Mouse (Mus musculus): ENCODE data around the gene Ghr. TPM values are rescaled to one million over a fixed set of nuclear protein-coding genes. Genes with fewer than 3 reads are reported as not detected.

Ghr gene
- polyA plus RNA-seq, 2 experiments: 49.7 to 92.9 TPM

DNA sequence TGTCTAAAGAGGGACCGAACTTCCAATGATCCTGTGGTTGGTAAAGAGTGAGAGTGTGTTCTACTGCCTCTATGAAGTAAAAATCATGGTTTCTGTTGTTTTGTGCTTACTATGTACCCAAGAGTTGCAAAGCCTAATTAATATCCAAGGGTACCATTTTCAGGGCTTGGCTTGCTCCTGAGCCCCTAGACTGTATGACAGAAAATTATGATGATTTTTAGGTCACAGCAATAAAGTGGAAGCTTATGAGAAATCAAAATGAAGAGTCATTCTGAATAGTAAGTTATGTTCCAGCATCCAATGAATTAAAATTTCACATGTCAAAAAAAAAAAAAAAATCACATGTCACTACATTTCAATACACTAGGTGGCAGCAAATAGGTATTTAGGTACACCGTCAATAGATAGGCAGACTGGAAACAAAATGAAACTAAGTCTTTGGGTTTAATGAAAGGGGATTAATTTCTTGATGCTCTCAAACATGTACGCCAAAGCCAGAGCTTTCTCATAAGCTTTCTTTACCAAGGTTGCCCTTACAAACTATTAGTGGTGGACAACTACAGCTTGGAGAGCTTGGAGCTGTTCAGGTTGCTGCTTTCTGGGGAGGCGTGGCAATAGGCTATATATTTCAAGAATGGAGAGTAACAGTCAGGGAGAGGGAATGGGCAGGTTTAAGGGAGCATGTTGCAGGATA lies 227.1 kb downstream of the Ghr start:
- H3K4me2 ChIP-seq (replicated peaks; ENCODE audit: low read depth, low read length, severe bottlenecking): peak overlapping the region; percentile 37; the same call in 1 of the 2 replicates
- no peaks in the 10 kb centered on the region for H3K9me3 ChIP-seq (ENCODE audit: control insufficient read depth, low read length)
- DNase-seq (ENCODE audit: low spot score): peak; percentile 39

GRCm38 (mm10) chr15:3353696-3354095 lies 229.6 kb downstream of the Ghr start:
- DNase-seq (ENCODE audit: low spot score) (no peak), ATAC-seq (ENCODE audit: low FRiP score, low read depth) (no peak)
- Histone ChIP-seq H3K27ac (replicated peaks; ENCODE audit: low read depth, low read length) (no peak overlapping the region), H3K4me3 (replicated peaks; ENCODE audit: low read length) (no peak overlapping the region), H3K9me3 (ENCODE audit: control insufficient read depth, low read length) (no peaks in the 10 kb centered on the region), H3K36me3 (ENCODE audit: control insufficient read depth, insufficient read depth, low read length) (no peaks in the 10 kb centered on the region), H3K4me2 (replicated peaks; ENCODE audit: low read depth, low read length, severe bottlenecking) (no peak overlapping the region), H3K27me3 (ENCODE audit: control insufficient read depth, insufficient read depth, low read length) (no peaks in the 10 kb centered on the region), H3K4me1 (ENCODE audit: control insufficient read depth, insufficient read depth, low read length) (no peaks in the 10 kb centered on the region), H3K9ac (ENCODE audit: low read depth, low read length, severe bottlenecking) (no peak overlapping the region)
- TF ChIP-seq POLR2A (IDR thresholded peaks at IDR 0.05; ENCODE audit: borderline replicate concordance, extremely low read depth, insufficient read depth, insufficient read length): no peak
- WGBS: 82% methylated on average over 2 of the region's 2 CpGs

More for the DNA sequence above, 227.1 kb downstream of the Ghr start:
- Histone ChIP-seq H3K9ac (ENCODE audit: low read depth, low read length, severe bottlenecking) (no peak overlapping the region), H3K27ac (replicated peaks; ENCODE audit: low read depth, low read length) (no peak overlapping the region), H3K4me3 (replicated peaks; ENCODE audit: low read length) (0 out of 2 replicates have a peak overlapping the region, but pooled peaks have one; percentile 16), H3K36me3 (ENCODE audit: control insufficient read depth, insufficient read depth, low read length) (no peaks in the 10 kb centered on the region), H3K4me1 (ENCODE audit: control insufficient read depth, insufficient read depth, low read length) (no peaks in the 10 kb centered on the region), H3K27me3 (ENCODE audit: control insufficient read depth, insufficient read depth, low read length) (no peaks in the 10 kb centered on the region)
- WGBS: 51% methylated on average over 4 of the region's 4 CpGs
- ATAC-seq (ENCODE audit: low FRiP score, low read depth): no peak
- no peak for TF ChIP-seq POLR2A (IDR thresholded peaks at IDR 0.05; ENCODE audit: borderline replicate concordance, extremely low read depth, insufficient read depth, insufficient read length)

DNA sequence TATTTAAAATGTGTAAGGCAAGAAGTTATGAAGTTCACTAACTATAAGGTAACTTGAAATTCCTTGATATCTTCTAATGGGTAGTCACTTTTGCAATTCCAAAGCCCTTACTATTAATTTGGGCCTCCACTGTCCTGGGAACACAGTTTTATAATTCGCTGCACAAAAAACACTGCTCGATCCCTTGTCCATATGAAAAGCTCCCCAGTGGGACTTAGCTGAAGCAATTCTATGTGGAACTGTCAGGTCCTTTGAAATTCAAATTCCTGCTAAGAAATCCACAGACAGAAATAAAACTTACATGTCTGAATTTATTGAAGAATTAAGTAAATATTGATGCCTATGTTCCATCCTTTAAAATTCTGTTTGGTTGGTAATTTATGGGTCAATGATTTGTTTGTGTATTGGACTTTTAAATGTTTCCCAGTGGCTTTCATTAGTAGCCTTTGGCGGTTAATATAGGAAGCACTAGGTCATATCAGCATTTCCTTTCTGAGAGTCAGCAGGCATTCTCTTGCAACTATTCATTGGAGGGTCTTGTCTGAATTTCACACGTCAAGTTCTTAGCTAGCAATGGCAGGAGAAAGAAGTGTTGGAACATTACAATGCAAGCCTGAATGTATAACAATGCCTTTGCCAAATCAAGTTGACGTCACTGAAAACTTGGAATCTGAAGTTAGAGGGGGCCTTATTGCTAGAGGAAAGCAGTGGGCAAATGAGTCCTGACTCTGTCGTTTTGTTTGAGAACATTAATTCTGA lies 233.8 kb downstream of the Ghr start:
- no peaks in the 10 kb centered on the region; the same call in 1 of the 2 replicates for H3K36me3 ChIP-seq (ENCODE audit: control insufficient read depth, insufficient read depth, low read length)
- no peaks in the 10 kb centered on the region for H3K4me1 ChIP-seq (ENCODE audit: control insufficient read depth, insufficient read depth, low read length)
- 68% methylated on average over 6 of the region's 6 CpGs for WGBS
- H3K9ac ChIP-seq (ENCODE audit: low read depth, low read length, severe bottlenecking): no peak overlapping the region
- no peaks in the 10 kb centered on the region for H3K9me3 ChIP-seq (ENCODE audit: control insufficient read depth, low read length)
- H3K27ac ChIP-seq (replicated peaks; ENCODE audit: low read depth, low read length): no peak overlapping the region
- H3K4me2 ChIP-seq (replicated peaks; ENCODE audit: low read depth, low read length, severe bottlenecking): no peak overlapping the region
- H3K27me3 ChIP-seq (ENCODE audit: control insufficient read depth, insufficient read depth, low read length): no peaks in the 10 kb centered on the region
- TF ChIP-seq POLR2A (IDR thresholded peaks at IDR 0.05; ENCODE audit: borderline replicate concordance, extremely low read depth, insufficient read depth, insufficient read length): no peak
- ATAC-seq (ENCODE audit: low FRiP score, low read depth) (no peak), DNase-seq (ENCODE audit: low spot score) (no peak)
- no peak overlapping the region for H3K4me3 ChIP-seq (replicated peaks; ENCODE audit: low read length)

DNA sequence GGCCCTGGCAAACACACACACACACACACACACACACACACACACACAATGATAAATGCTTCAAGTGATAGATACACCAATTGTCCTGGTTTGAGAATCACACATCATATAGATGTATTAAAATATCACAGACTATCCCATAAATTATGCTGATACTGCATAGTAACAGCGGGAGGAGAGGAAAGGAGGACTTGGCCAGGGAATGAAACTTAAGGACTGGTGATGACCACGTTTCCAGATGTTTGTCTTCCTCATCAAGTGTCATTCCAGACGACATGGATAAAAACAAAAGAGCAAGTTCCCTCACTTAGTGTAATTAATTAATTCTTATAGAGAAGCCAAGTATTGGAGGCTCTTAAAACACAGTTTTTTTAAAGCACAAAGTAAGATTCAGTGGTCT lies 236.6 kb downstream of the Ghr start:
- WGBS: 80% methylated on average over 3 of the region's 3 CpGs

GRCm38 (mm10) chr15:3344555-3344954 lies 238.7 kb downstream of the Ghr start:
- TF ChIP-seq POLR2A (IDR thresholded peaks at IDR 0.05; ENCODE audit: borderline replicate concordance, extremely low read depth, insufficient read depth, insufficient read length): no peak
- WGBS: 67% methylated on average over 4 of the region's 4 CpGs
- no peak overlapping the region; the same call in 1 of the 2 replicates for H3K27ac ChIP-seq (replicated peaks; ENCODE audit: low read depth, low read length)

More for the DNA sequence above, 236.6 kb downstream of the Ghr start:
- Histone ChIP-seq H3K4me1 (ENCODE audit: control insufficient read depth, insufficient read depth, low read length) (no peaks in the 10 kb centered on the region), H3K27me3 (ENCODE audit: control insufficient read depth, insufficient read depth, low read length) (no peaks in the 10 kb centered on the region), H3K9ac (ENCODE audit: low read depth, low read length, severe bottlenecking) (no peak overlapping the region), H3K36me3 (ENCODE audit: control insufficient read depth, insufficient read depth, low read length) (no peaks in the 10 kb centered on the region; the same call in 1 of the 2 replicates), H3K4me3 (replicated peaks; ENCODE audit: low read length) (no peak overlapping the region), H3K4me2 (replicated peaks; ENCODE audit: low read depth, low read length, severe bottlenecking) (no peak overlapping the region), H3K27ac (replicated peaks; ENCODE audit: low read depth, low read length) (no peak overlapping the region), H3K9me3 (ENCODE audit: control insufficient read depth, low read length) (no peaks in the 10 kb centered on the region)
- DNase-seq (ENCODE audit: low spot score) (no peak), ATAC-seq (ENCODE audit: low FRiP score, low read depth) (no peak)
- TF ChIP-seq POLR2A (IDR thresholded peaks at IDR 0.05; ENCODE audit: borderline replicate concordance, extremely low read depth, insufficient read depth, insufficient read length): no peak

More at GRCm38 (mm10) chr15:3344555-3344954, 238.7 kb downstream of the Ghr start:
- Histone ChIP-seq H3K9ac (ENCODE audit: low read depth, low read length, severe bottlenecking) (no peak overlapping the region), H3K4me1 (ENCODE audit: control insufficient read depth, insufficient read depth, low read length) (no peaks in the 10 kb centered on the region), H3K4me3 (replicated peaks; ENCODE audit: low read length) (no peak overlapping the region), H3K4me2 (replicated peaks; ENCODE audit: low read depth, low read length, severe bottlenecking) (no peak overlapping the region), H3K36me3 (ENCODE audit: control insufficient read depth, insufficient read depth, low read length) (peaks cover 7% of the 10 kb centered on the region), H3K27me3 (ENCODE audit: control insufficient read depth, insufficient read depth, low read length) (no peaks in the 10 kb centered on the region), H3K9me3 (ENCODE audit: control insufficient read depth, low read length) (no peaks in the 10 kb centered on the region)
- peak; percentile 34 for DNase-seq (ENCODE audit: low spot score)
- no peak for ATAC-seq (ENCODE audit: low FRiP score, low read depth)

Measured in limb, embryonic 14.5 days (tissue).